Mouse (Mus musculus): Measurements from ENCODE around the gene Mrps9.
"Not testable (repeated sequence)": the region's sequence is repeated elsewhere in the genome, so short reads cannot be mapped to it uniquely, and the experiment has no call there.

The Mrps9 gene

DNA sequence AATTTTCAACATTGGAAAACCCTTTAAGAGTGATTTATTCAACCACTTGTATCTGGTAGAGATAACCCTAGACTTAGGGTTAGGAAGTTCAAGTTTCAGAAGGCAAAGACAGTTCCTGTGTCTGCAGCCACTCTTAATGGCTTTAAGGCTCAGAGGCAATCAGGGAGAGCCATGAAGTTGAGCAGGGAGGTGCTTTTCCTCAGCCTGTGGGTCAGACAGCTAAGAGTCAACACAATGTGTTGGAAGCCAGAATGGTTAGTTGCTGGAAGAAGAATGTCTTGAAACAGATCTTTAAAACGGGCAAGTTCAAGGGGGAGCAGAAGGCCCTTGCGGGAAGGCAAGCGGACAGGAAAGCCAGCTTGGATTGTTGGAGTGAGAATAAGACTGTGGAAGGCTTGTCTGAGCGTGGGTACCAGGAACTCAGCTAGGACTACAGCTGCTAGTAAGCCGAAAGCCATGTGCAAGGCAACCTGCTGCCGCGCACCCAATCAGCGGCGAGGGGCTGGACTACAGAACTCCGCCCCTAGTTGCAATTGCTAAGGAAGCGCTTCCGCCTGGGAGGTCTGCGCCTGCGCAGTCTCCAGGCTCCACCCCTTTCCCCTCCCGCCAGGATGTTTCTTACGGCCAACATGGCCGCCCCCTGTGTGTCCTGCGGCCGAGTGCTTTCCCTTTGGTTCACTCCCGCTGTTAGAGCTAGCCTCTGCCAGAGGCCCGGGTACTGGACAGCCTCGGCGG, at the start of gene Mrps9:
Gene Mrps9, plus strand, starts transcription at position 571 of the 735 bp plus-strand sequence.
- peak; percentile 98 for DNase-seq (ENCODE audit: low read depth, low spot score)

GRCm38 (mm10) chr1:42813301-42813845, 37.7 kb upstream of the Mrps9 start:
- DNase-seq (ENCODE audit: low read depth, low spot score) = no peak

- no peak for DNase-seq (ENCODE audit: low read depth, low spot score)
Observed at GRCm38 (mm10) chr1:42814798-42815619, 36.0 kb upstream of the Mrps9 start.

- DNase-seq (ENCODE audit: low read depth, low spot score) = no peak
Observed at GRCm38 (mm10) chr1:42851398-42851767, 350 bp downstream of the Mrps9 start.

DNA sequence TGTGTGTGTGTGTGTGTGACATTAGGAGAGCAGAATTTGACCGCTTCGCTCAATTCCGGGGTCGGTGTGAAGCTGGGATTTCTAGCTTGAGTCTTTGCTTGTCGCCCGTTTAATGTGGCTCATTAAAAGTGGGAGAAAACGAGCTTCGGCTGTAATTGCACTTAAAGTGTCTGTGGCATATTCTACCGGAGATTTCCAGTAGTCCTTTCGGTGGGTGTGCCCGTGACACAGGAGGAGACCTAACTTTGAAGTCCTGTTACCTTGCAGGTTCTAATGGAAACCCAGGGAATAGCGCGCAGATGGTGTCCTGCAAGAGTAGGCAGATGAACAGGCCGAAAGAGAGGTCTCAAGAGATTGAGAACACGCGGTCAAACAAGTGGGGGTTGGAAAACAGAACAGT, 777 bp downstream of the Mrps9 start:
- no peak for DNase-seq (ENCODE audit: low read depth, low spot score)

GRCm38 (mm10) chr1:42864719-42865250, 13.8 kb downstream of the Mrps9 start:
- no peak for DNase-seq (ENCODE audit: low read depth, low spot score)

DNA sequence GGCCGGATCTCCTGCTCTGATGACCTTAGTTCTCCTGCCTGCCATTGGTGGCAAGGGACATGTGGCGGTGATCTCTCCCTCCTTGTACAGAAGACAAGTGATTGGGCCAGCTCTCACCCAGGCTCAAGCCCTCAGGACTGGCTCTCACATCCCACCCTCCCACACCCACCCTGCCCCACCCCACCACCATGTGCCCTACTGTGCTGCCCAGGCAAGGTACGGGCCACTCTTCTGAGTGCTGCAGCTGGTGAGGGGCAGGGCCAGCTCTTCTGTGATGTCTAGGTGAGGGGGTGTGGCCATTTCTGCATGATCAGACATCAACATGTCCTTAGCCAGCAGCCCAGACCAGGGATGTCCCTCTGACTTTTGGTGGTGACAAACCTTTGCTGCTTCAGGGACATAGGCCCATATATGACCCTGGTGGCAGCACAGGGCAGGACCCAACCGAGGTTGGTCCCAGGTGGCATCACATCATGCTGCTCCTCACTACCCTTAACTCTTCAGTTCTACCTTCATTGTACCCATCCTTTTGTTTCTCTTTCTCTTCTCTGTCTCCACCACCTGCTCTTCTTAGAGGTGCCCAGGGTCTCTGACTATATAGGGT, 14.4 kb downstream of the Mrps9 start:
- no peak for DNase-seq (ENCODE audit: low read depth, low spot score)

DNA sequence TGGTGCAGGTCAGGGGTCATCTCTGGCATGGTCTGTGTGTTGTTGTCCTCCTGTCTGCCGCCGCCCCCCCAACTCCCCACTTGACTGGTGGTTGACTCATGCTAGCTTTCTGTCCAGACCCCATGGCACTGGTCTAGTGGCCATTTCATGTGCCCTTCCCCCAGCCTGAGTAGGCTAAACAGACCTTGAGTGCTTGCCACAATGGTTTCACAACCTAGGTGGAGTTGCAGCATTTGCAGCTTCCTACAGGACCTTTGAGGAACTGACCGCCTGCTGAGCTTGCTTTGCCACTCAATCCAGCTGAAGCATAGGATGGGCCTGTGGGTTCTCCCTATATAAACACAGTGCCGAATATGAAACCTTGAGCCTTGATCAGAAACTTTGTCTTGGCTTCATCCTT, 15.0 kb downstream of the Mrps9 start:
- DNase-seq (ENCODE audit: low read depth, low spot score) = no peak

GRCm38 (mm10) chr1:42867188-42867587, 16.2 kb downstream of the Mrps9 start:
- DNase-seq (ENCODE audit: low read depth, low spot score) = no peak

GRCm38 (mm10) chr1:42874174-42874573, 23.1 kb downstream of the Mrps9 start:
- DNase-seq (ENCODE audit: low read depth, low spot score) = no peak

GRCm38 (mm10) chr1:42875271-42875670, 24.2 kb downstream of the Mrps9 start:
- DNase-seq (ENCODE audit: low read depth, low spot score) = no peak

- no peak for DNase-seq (ENCODE audit: low read depth, low spot score)
Observed at GRCm38 (mm10) chr1:42876463-42877093, 25.5 kb downstream of the Mrps9 start.

DNA sequence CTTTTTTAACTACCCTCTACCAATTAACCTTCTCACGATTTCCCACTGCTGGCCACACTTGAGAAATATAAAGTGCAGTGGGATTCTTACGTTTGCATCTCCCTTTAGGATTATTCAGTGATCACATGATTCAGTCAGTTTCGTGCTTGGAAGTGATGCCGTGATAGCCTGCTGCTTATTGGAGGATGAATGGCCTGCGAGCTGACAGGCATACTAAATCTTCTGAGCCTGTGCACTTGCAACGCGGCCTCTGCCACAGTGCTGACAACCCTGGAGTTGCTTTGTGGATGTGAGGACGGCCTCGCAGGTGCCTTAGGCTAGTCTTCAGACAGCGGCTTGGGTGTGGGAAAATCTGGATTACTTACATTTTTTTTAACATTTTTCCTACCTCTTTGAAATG, 26.2 kb downstream of the Mrps9 start:
- peak; percentile 16 for DNase-seq (ENCODE audit: low read depth, low spot score)

- DNase-seq (ENCODE audit: low read depth, low spot score) = no peak
Observed at GRCm38 (mm10) chr1:42878851-42879250, 27.8 kb downstream of the Mrps9 start.

GRCm38 (mm10) chr1:42882258-42882657, 31.2 kb downstream of the Mrps9 start:
- no peak for DNase-seq (ENCODE audit: low read depth, low spot score)

- not testable (repeated sequence) for DNase-seq (ENCODE audit: low read depth, low spot score)
Observed at GRCm38 (mm10) chr1:42883418-42883817, 32.4 kb downstream of the Mrps9 start.

DNA sequence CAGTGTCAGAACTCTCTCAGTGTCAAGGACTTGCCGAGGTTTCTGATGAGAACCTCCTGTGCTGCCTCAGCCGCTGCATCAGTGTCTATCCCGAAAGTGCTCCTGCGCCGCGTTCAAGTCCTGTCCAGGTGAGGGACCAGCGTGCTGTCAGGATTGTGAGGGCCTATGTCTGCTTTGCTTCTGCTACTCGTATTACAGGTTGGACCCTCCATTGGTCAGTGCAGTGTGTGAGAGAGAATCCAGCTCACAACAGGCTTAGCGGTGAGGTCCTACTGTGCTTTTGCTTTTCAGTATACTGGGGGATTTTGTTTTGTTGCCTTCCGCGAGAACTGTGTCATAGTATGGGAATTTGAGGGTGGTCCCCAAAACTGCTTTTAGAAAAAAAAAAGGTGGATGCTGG, 36.8 kb downstream of the Mrps9 start:
- DNase-seq (ENCODE audit: low read depth, low spot score) = no peak

GRCm38 (mm10) chr1:42888541-42889349, 37.7 kb downstream of the Mrps9 start:
- peak; percentile 13 for DNase-seq (ENCODE audit: low read depth, low spot score)

GRCm38 (mm10) chr1:42889421-42889887, 38.4 kb downstream of the Mrps9 start:
- no peak for DNase-seq (ENCODE audit: low read depth, low spot score)

DNA sequence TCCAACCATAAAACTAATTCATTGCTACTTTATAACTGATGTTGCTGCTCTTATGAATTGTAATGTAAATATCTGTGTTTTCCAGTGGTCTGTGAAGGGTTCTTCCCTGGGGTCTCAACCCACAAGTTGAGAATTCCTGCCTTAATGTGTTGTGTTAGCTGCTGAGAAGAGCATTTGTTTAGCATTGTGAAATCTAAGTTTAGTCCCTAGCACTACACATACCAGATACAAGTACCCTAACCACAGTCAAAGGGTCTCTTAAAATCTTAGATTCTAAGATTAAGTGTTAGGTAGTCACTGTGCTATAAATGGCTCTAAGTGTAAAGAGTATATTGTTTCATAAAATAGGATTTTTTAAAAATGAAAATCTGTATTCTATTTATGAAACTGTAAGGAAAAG, 43.7 kb downstream of the Mrps9 start:
- no peak for DNase-seq (ENCODE audit: low read depth, low spot score)

DNA sequence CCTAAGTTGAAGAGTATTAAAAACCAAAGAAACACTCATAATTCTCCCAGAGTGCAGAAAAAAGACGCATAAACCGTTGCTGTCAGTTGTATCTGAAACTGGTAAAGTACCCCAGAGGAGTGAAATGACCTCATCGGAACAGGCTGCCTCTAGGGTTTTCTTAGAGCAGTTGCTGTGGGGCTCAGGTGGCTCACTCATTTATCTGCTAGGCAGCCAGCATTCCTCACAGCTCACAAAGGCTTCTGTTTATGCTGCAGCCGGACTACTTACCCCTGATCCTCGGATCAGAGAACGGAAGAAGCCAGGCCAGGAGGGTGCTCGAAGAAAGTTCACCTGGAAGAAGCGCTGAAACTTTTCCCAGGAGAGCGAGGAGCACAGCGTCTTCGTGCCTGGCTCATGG, 54.1 kb downstream of the Mrps9 start:
- DNase-seq (ENCODE audit: low read depth, low spot score) = no peak
